Mouse (Mus musculus) right cerebral cortex, postnatal 4 days (tissue): ENCODE results near the gene Mrpl47.
"Not testable (repeated sequence)": the region's sequence is repeated elsewhere in the genome, so short reads cannot be mapped to it uniquely, and the experiment has no call there.

Experiments used
- DNase-seq: peaks from one replicate; pipeline ENCODE4 v3.0.0-alpha.2; 2022

The Mrpl47 gene

DNA sequence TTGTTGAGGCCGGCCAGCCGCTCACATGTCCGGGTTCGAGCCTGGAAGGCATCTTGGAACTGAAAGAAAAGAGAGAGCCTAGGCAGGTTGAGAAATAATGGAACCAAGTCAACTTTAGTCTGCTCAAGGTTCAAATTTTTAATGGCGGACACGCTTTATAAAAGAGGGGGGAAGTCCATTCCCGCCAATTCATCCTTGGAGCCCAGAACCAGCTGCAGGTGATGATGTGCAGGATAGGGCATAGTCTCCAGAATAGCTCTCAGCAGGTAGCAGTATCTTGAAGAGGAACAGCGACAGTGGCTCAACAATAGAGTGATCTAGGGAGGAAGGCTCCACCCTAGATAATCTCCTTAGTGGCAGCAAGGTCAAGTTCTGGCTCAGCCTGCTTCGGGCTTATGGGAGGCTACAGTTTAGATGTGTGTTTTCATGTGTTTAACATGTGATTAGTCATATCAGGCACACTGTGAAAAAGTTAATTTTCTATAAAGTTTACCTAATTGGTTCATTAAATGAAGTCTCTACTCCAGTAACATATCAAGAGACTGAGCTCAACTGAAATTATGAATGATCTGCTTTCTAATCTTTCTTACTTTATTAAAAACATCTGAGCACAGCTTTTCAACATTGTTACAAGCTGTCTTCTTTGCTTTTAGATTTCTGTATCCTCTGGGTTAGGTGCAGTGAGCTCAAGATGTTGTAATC, 31.6 kb downstream of the Mrpl47 start, which contains the start of gene Actl6a:
Gene Actl6a (plus strand): TSS at position 652 of the 702 bp plus-strand sequence.
- DNase-seq = not testable (repeated sequence)

DNA sequence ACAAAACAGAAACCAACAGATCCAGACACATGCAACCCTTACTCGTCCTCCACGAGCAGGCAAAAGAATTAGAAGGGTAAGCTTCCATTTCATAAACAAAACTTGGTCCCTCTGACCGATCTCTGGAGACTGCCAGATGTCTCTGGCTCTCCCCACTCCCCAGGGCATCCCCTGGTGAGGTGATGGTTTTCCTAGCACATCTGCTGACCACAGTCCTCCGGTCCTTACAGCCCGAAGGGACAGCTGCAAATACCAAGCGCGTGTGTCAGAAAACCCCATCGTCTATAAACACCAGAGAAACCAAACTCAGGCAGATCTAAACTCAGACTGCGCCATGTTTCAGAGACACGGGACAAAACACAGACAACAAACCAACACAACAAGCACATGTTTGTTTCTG, 32.8 kb downstream of the Mrpl47 start:
- DNase-seq = not testable (repeated sequence)

DNA sequence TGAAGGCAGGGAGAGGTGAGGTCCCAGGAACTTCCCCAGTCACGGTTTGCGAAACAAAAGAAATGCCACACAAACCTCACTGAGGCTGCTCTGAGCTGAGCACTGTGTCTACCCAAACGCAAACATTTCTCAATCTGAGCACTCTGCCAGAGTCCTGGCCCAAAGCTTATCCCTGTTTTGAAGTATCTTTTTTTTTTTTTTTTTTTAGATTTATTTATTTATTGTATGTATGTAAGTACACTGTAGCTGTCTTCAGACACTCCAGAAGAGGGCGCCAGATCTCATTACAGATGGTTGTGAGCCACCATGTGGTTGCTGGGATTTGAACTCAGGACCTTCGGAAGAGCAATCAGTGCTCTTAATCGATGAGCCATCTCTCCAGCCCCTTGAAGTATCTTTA, 33.4 kb downstream of the Mrpl47 start:
- not testable (repeated sequence) for DNase-seq

- DNase-seq = peak; percentile 98
These were observed 39.1 kb downstream of the Mrpl47 start for GRCm38 (mm10) chr3:32698228-32698863.

GRCm38 (mm10) chr3:32695583-32695980, 41.8 kb downstream of the Mrpl47 start:
- DNase-seq = no peak

GRCm38 (mm10) chr3:32694737-32695582, 42.4 kb downstream of the Mrpl47 start:
- DNase-seq = no peak

- DNase-seq = no peak
These were observed 43.2 kb downstream of the Mrpl47 start for GRCm38 (mm10) chr3:32694211-32694610.

- no peak for DNase-seq
These were observed 45.6 kb downstream of the Mrpl47 start for GRCm38 (mm10) chr3:32691841-32692240.

GRCm38 (mm10) chr3:32690901-32691300, 46.5 kb downstream of the Mrpl47 start:
- DNase-seq = no peak

DNA sequence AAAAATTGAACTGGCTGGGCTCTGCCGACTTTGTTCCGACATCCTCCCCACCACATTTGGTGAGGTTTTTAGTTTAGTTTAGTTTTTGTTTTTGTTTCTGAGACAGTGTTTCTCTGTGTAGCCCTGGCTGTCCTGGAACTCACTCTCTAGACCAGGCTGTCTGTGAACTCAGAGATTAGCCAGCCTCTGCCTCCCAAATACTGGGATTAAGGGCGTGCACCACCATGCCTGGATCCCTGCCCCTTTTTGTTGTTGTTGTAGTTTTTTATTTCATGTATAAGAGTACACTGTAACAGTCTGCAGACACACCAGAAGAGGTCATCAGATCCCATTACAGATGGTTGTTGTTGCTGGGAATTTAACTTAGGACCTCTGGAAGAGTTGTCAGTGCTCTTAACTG, 47.4 kb downstream of the Mrpl47 start:
- no peak for DNase-seq

DNA sequence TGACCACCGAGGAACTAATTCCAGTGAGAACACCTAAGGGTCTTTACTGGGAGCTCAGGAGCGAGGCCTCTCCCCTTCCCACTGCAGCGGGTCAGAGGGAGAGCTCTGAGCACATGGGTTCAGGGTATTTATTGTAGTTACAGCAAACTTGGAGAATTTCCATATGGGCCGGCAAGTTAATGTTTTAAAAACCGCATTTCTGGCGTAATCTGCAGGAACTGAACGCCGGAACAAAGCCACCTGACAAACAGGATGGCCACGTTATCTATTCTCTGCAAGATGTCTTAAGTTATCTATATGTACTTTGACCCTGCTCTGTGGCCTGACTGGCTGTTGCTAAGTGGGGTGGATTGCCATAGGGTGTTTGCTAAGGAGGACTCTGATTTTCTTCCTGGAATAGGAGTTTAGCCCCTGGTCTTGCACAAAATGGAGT, 47.8 kb downstream of the Mrpl47 start:
- DNase-seq = no peak

DNA sequence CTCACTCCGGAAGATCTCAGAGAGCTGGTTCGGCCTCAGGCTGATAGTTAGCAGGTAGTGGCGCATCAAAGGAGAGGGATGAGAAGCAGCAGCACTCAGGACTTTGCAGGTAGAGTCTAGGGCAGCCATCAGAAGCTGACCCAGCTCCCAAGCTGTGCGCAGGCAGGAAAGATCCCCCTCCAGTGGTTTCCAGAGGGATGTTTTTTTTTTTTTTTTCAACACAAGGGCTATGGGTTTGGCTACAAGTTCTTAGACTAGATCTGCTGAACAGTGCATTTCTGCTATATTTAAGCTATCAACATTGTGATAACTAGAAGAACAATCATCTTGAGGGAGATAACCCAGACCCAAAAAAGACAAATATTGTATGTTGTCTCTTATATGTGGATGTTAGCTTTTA, 50.2 kb downstream of the Mrpl47 start:
- DNase-seq = no peak

GRCm38 (mm10) chr3:32686537-32686936, 50.9 kb downstream of the Mrpl47 start:
- DNase-seq = no peak

DNA sequence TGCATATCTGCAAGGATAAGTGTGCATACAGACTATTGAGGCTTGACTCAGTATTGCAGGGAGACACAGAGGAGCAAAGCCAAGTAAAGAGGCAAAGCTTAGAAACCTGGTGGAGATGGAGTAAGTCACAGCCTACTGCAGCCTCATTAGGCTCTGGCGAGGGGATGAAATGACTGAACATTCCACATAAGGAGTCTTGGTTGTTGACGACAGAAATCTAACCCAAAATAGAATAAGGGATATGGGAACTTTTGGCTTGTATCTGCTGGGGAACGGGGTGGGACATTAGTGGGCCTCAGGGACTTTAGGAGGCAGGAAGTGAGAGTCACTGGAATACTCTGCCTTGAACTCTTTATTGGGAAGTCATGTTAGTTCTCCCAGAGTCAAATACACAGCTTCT, 52.8 kb downstream of the Mrpl47 start:
- no peak for DNase-seq

GRCm38 (mm10) chr3:32682910-32683531, 54.4 kb downstream of the Mrpl47 start:
- no peak for DNase-seq

GRCm38 (mm10) chr3:32676393-32676792, 61.0 kb downstream of the Mrpl47 start:
- no peak for DNase-seq
